In the genomic region with DNA sequence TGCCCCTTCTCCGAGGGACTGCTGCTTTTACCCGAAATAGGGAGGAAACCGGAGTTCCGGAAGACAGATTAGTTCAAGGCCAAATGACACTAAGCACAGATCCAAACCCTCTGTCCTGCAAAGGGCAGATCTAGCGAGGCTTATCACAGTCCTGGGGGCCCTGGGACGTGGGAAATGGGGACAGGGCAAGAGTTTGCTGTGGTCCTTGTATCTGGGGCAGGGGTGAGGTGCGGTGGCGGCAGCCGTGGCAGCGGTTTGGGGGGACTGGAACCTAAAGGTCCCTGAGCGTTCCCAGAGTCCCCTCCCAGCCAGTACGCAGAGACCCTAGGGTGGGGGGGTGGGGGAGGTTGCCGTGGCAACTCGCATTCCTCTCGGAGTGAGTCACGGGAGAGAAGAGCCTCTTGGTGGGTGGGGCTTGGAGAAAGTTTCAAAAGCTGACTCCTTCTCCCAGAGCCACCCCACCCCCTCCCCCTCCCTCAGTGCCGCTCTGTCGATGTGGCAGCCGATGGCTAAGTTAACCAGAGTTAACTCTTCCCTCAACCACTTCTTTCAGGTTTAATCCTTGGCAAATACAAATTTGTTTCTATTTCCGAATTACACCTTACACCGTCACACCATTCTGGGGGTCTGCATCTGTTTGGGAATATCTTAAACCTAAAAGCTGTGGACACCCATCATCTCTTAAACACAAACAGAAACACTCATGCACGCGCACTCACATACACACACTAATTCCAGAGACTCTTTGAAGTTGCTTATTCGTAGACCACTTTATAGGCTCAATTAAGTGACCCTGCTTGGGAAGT, we compare ENCODE assay signal across 9 mouse cellular contexts. TPM values are rescaled to one million over a fixed set of nuclear protein-coding genes. Genes with fewer than 3 reads are reported as not detected.
DNase-seq lines count a peak whose midpoint lies in the region; ATAC-seq and TF ChIP-seq lines count a peak whose summit lies in the region.
"Had no signal": no experiment of that assay in that cellular context is flagged by ENCODE, and none has a peak within 500 bp of the region (broad histone marks: within the 10 kb centered on the region; RNA-seq: fewer than 3 reads in every experiment).

No protein-coding gene starts in this region.

- peaks cover 18% of the 10 kb centered on the region for H3K36me3 ChIP-seq in embryonic facial prominence, embryonic 13.5 days
- peaks cover 5% of the 10 kb centered on the region; the same call in 1 of the 2 replicates for H3K36me3 ChIP-seq in heart, postnatal 0 days (replicated peaks; ENCODE audit: control insufficient read depth, insufficient read depth, low read length)
- H3K36me3 ChIP-seq in limb, embryonic 11.5 days (ENCODE audit: control insufficient read depth, insufficient read depth, low read length), result no peaks in the 10 kb centered on the region
- no peaks in the 10 kb centered on the region for H3K36me3 ChIP-seq in midbrain, embryonic 14.5 days (ENCODE audit: control insufficient read depth, insufficient read depth, low read length)
- H3K36me3 ChIP-seq: G1E had no signal

- no peak for DNase-seq in layer of hippocampus, adult 2 months (ENCODE audit: low spot score in 2 of 2)
- no peak for DNase-seq in layer of hippocampus, postnatal 14 days (ENCODE audit: low spot score in 2 of 2)
- peak; percentile 89 for DNase-seq in heart, postnatal 0 days (ENCODE audit: low spot score)
- peak; percentile 80 for DNase-seq in limb, embryonic 11.5 days (ENCODE audit: low spot score)
- DNase-seq in midbrain, embryonic 14.5 days, result peak; percentile 71
- no peak for DNase-seq in spleen, postnatal 36 days (ENCODE audit: low spot score in 2 of 2)
- DNase-seq in thymus, postnatal 25 days, result no peak

- WGBS in embryonic facial prominence, embryonic 13.5 days, result 1% methylated on average over 24 of the region's 24 CpGs
- 1% methylated on average over 24 of the region's 24 CpGs for WGBS in heart, postnatal 0 days
- WGBS in limb, embryonic 11.5 days, result 2% methylated on average over 24 of the region's 24 CpGs
- WGBS in midbrain, embryonic 14.5 days, result under 1% methylated on average over 24 of the region's 24 CpGs

- H3K27ac ChIP-seq in layer of hippocampus, adult 2 months, result peak overlapping the region; percentile 90
- H3K27ac ChIP-seq in embryonic facial prominence, embryonic 13.5 days, result peak overlapping the region; percentile 95
- H3K27ac ChIP-seq in heart, postnatal 0 days (ENCODE audit: low read depth), result peak overlapping the region; percentile 92
- 0 out of 2 replicates have a peak overlapping the region, but pooled peaks have one; percentile 9 for H3K27ac ChIP-seq in limb, embryonic 11.5 days (replicated peaks; ENCODE audit: low read depth, low read length)
- 0 out of 2 replicates have a peak overlapping the region, but pooled peaks have one; percentile 42 for H3K27ac ChIP-seq in midbrain, embryonic 14.5 days (replicated peaks; ENCODE audit: low read depth, low read length)

- H3K27me3 ChIP-seq in embryonic facial prominence, embryonic 13.5 days, result no peaks in the 10 kb centered on the region
- H3K27me3 ChIP-seq in heart, postnatal 0 days (ENCODE audit: control insufficient read depth, insufficient read depth, low read length), result no peaks in the 10 kb centered on the region
- no peaks in the 10 kb centered on the region for H3K27me3 ChIP-seq in limb, embryonic 11.5 days (ENCODE audit: control insufficient read depth, insufficient read depth, low read length)
- H3K27me3 ChIP-seq in midbrain, embryonic 14.5 days (ENCODE audit: control insufficient read depth, insufficient read depth, low read length), result 0 out of 2 replicates have a peak, but pooled peaks cover 4% of the 10 kb centered on the region

- H3K4me3 ChIP-seq in layer of hippocampus, adult 2 months, result peak overlapping the region; percentile 56
- H3K4me3 ChIP-seq in embryonic facial prominence, embryonic 13.5 days, result peak overlapping the region; percentile 65
- H3K4me3 ChIP-seq in heart, postnatal 0 days (ENCODE audit: low read depth, low read length), result peak overlapping the region; percentile 61
- peak overlapping the region; percentile 40 for H3K4me3 ChIP-seq in limb, embryonic 11.5 days (ENCODE audit: low read depth, low read length)
- peak overlapping the region; percentile 29 for H3K4me3 ChIP-seq in midbrain, embryonic 14.5 days (replicated peaks; ENCODE audit: low read depth, low read length)

- TF ChIP-seq CTCF in layer of hippocampus, adult 2 months (conservative IDR thresholded peaks at IDR 0.05), result no peak
- TF ChIP-seq CTCF in heart, postnatal 0 days (IDR thresholded peaks at IDR 0.05; ENCODE audit: low read depth), result no peak

- peak; percentile 75 for ATAC-seq in embryonic facial prominence, embryonic 13.5 days (ENCODE audit: insufficient number of reproducible peaks, insufficient read depth, low FRiP score, low TSS enrichment, low read depth)
- ATAC-seq in heart, postnatal 0 days (ENCODE audit: insufficient read depth, low read depth), result peak; percentile 70
- peak; percentile 66 for ATAC-seq in limb, embryonic 11.5 days (ENCODE audit: insufficient number of reproducible peaks, low FRiP score, low TSS enrichment, low read depth)
- peak; percentile 64 for ATAC-seq in midbrain, embryonic 14.5 days (ENCODE audit: low FRiP score, low TSS enrichment)

- no peaks in the 10 kb centered on the region for H3K9me3 ChIP-seq in embryonic facial prominence, embryonic 13.5 days
- H3K9me3 ChIP-seq in heart, postnatal 0 days (replicated peaks; ENCODE audit: control insufficient read depth, low read length), result no peaks in the 10 kb centered on the region
- H3K9me3 ChIP-seq in limb, embryonic 11.5 days (ENCODE audit: control insufficient read depth, low read length), result no peaks in the 10 kb centered on the region
- H3K9me3 ChIP-seq in midbrain, embryonic 14.5 days (ENCODE audit: control insufficient read depth, low read length), result no peaks in the 10 kb centered on the region
- H3K9me3 ChIP-seq: G1E had no signal

- H3K4me1 ChIP-seq in embryonic facial prominence, embryonic 13.5 days, result peaks cover 50% of the 10 kb centered on the region
- peaks cover 40% of the 10 kb centered on the region for H3K4me1 ChIP-seq in heart, postnatal 0 days (ENCODE audit: control insufficient read depth, insufficient read depth)
- peaks cover 19% of the 10 kb centered on the region for H3K4me1 ChIP-seq in limb, embryonic 11.5 days (ENCODE audit: control insufficient read depth, insufficient read depth, low read length)
- peaks cover 22% of the 10 kb centered on the region for H3K4me1 ChIP-seq in midbrain, embryonic 14.5 days (ENCODE audit: control insufficient read depth, insufficient read depth, low read length)

- H3K4me2 ChIP-seq in embryonic facial prominence, embryonic 13.5 days, result peak overlapping the region; percentile 67
- peak overlapping the region; percentile 79 for H3K4me2 ChIP-seq in heart, postnatal 0 days (ENCODE audit: low read depth, low read length)
- H3K4me2 ChIP-seq in limb, embryonic 11.5 days (ENCODE audit: low read depth, severe bottlenecking), result peak overlapping the region; percentile 63
- peak overlapping the region; percentile 52 for H3K4me2 ChIP-seq in midbrain, embryonic 14.5 days (ENCODE audit: low read length)

- peak; percentile 45 for TF ChIP-seq EP300 in heart, postnatal 0 days (IDR thresholded peaks at IDR 0.05; ENCODE audit: low read depth)

- peak overlapping the region; percentile 86 for H3K9ac ChIP-seq in embryonic facial prominence, embryonic 13.5 days
- H3K9ac ChIP-seq in heart, postnatal 0 days (replicated peaks; ENCODE audit: low read depth, low read length), result peak overlapping the region; percentile 84
- H3K9ac ChIP-seq in limb, embryonic 11.5 days (ENCODE audit: low read length), result peak overlapping the region; percentile 46; the same call in 1 of the 2 replicates
- H3K9ac ChIP-seq in midbrain, embryonic 14.5 days (replicated peaks; ENCODE audit: low read length), result peak overlapping the region; percentile 6; the same call in 1 of the 2 replicates

RNA-seq across cellular contexts. Expression of gene Sparc, which starts 4.9 kb away (rescaled TPM):
- total RNA-seq in layer of hippocampus, adult 2 months (2021), result 100 to 1,000 TPM; 274 to 288 TPM
- 100 to 1,000 TPM; 522 to 533 TPM for total RNA-seq in layer of hippocampus, postnatal 14 days (2021)
- 1,239 and 1,279 TPM in 2 replicates for polyA plus RNA-seq in embryonic facial prominence, embryonic 13.5 days (2015; fragmentation: Nextera tagmentation; extraction: Ambion mirVana)
- 829 and 887 TPM in 2 replicates for total RNA-seq in heart, postnatal 0 days (2014; rRNA removed; ENCODE audit: low replicate concordance)
- polyA plus RNA-seq in heart, postnatal 0 days (2015; fragmentation: Nextera tagmentation; extraction: Ambion mirVana), result 1,674 and 1,711 TPM in 2 replicates
- 244 and 249 TPM in 2 replicates for polyA plus RNA-seq in limb, embryonic 11.5 days (2014; fragmentation: Nextera tagmentation; extraction: Ambion mirVana)
- polyA plus RNA-seq in midbrain, embryonic 14.5 days (2014; fragmentation: Nextera tagmentation; extraction: Ambion mirVana), result 240 and 427 TPM in 2 replicates
- polyA plus RNA-seq: G1E had no signal

RNA-seq across cellular contexts. Expression of gene Atox1, which starts 42.9 kb away (rescaled TPM):
- total RNA-seq in layer of hippocampus, adult 2 months (2021), result 10 to 100 TPM; 88.4 to 92.4 TPM
- total RNA-seq in layer of hippocampus, postnatal 14 days (2021), result 100 to 1,000 TPM; 130 to 132 TPM
- polyA plus RNA-seq in embryonic facial prominence, embryonic 13.5 days (2015; fragmentation: Nextera tagmentation; extraction: Ambion mirVana), result 386 and 443 TPM in 2 replicates
- 262 and 340 TPM in 2 replicates for total RNA-seq in heart, postnatal 0 days (2014; rRNA removed; ENCODE audit: low replicate concordance)
- 346 and 351 TPM in 2 replicates for polyA plus RNA-seq in heart, postnatal 0 days (2015; fragmentation: Nextera tagmentation; extraction: Ambion mirVana)
- polyA plus RNA-seq in limb, embryonic 11.5 days (2014; fragmentation: Nextera tagmentation; extraction: Ambion mirVana), result 234 and 240 TPM in 2 replicates
- polyA plus RNA-seq in midbrain, embryonic 14.5 days (2014; fragmentation: Nextera tagmentation; extraction: Ambion mirVana), result 244 and 294 TPM in 2 replicates

RNA-seq across cellular contexts. Expression of gene G3bp1, which starts 51.4 kb away (rescaled TPM):
- total RNA-seq in layer of hippocampus, adult 2 months (2021), result 10 to 100 TPM; 36.4 TPM
- 10 to 100 TPM; 38.1 to 40.3 TPM for total RNA-seq in layer of hippocampus, postnatal 14 days (2021)
- 189 and 214 TPM in 2 replicates for polyA plus RNA-seq in embryonic facial prominence, embryonic 13.5 days (2015; fragmentation: Nextera tagmentation; extraction: Ambion mirVana)
- 48.5 and 70.6 TPM in 2 replicates for total RNA-seq in heart, postnatal 0 days (2014; rRNA removed; ENCODE audit: low replicate concordance)
- polyA plus RNA-seq in heart, postnatal 0 days (2015; fragmentation: Nextera tagmentation; extraction: Ambion mirVana), result 58.0 and 59.4 TPM in 2 replicates
- 260 and 269 TPM in 2 replicates for polyA plus RNA-seq in limb, embryonic 11.5 days (2014; fragmentation: Nextera tagmentation; extraction: Ambion mirVana)
- polyA plus RNA-seq in midbrain, embryonic 14.5 days (2014; fragmentation: Nextera tagmentation; extraction: Ambion mirVana), result 83.6 and 125 TPM in 2 replicates

Comparison
In these comparisons a context has a peak if more than half of its experiments do, and no peak if none do; other contexts are left out.
1. DNase-seq: peak in heart, postnatal 0 days (single experiment), limb, embryonic 11.5 days (single experiment) and midbrain, embryonic 14.5 days (single experiment); none in layer of hippocampus, adult 2 months (0 of 2), layer of hippocampus, postnatal 14 days (0 of 2), spleen, postnatal 36 days (0 of 2) and thymus, postnatal 25 days (single experiment).
2. H3K27ac ChIP-seq: peak in every context shown above with its lines; median percentile 95 in embryonic facial prominence, embryonic 13.5 days; 92 in heart, postnatal 0 days; 90 in layer of hippocampus, adult 2 months; 42 in midbrain, embryonic 14.5 days; 9 in limb, embryonic 11.5 days.
3. H3K9ac ChIP-seq: peak in every context shown above with its lines; median percentile 86 in embryonic facial prominence, embryonic 13.5 days; 84 in heart, postnatal 0 days; 46 in limb, embryonic 11.5 days; 6 in midbrain, embryonic 14.5 days.
4. Peak in every context shown above with its lines, with median percentiles within 50 percentile points of each other: H3K4me3 ChIP-seq, ATAC-seq and H3K4me2 ChIP-seq.